Mouse (Mus musculus) kidney, adult 2 months (tissue): ENCODE data around the gene Eogt. TPM values are rescaled to one million over a fixed set of nuclear protein-coding genes. Genes with fewer than 3 reads are reported as not detected.

Source experiments
- DNase-seq: peaks from one replicate; pipeline ENCODE4 v3.0.0; 2021
- H3K27ac ChIP-seq: fragments of 200-500 bp; 2 replicates; pipeline ENCODE4 v1.5.1; 2012; ENCODE audit warnings: low read depth, low read length, control low read depth, inconsistent platforms; ENCODE audit not compliant: insufficient read depth
- H3K27me3 ChIP-seq: fragments of 200-500 bp; replicated peaks from 2 replicates; pipeline ENCODE4 v1.6.1; 2012; ENCODE audit warnings: mild to moderate bottlenecking, moderate library complexity, low read length, inconsistent platforms; ENCODE audit not compliant: control insufficient read depth, insufficient read depth
- H3K36me3 ChIP-seq: fragments of 200-500 bp; 2 replicates; pipeline ENCODE4 v1.6.1; 2012; ENCODE audit warnings: mild to moderate bottlenecking, moderate library complexity, low read length, inconsistent platforms; ENCODE audit not compliant: control insufficient read depth, insufficient read depth
- H3K4me1 ChIP-seq: fragments of 200-500 bp; 2 replicates; pipeline ENCODE4 v1.6.1; 2011; ENCODE audit warnings: low read length; ENCODE audit not compliant: control insufficient read depth, insufficient read depth
- H3K4me3 ChIP-seq: fragments of 200-500 bp; 2 replicates; pipeline ENCODE4 v1.5.1; 2011; ENCODE audit warnings: mild to moderate bottlenecking, low read depth, low read length, control low read depth; ENCODE audit not compliant: insufficient read depth
- CTCF ChIP-seq: fragments of 200-500 bp; conservative IDR thresholded peaks from 2 replicates; pipeline ENCODE4 v1.5.1; 2011; ENCODE audit warnings: low read depth, mild to moderate bottlenecking, control low read depth, low read length, moderate library complexity, mixed read lengths; ENCODE audit not compliant: insufficient read depth, insufficient read length
- POLR2A ChIP-seq: fragments of 200-500 bp; IDR thresholded peaks from one replicate; pipeline ENCODE4 v1.6.1; 2011; ENCODE audit warnings: low read depth, low read length, control low read depth
- WGBS: fragments of 180-500 bp; shearing (Covaris S2); methylation state at CpG from one replicate; pipeline ENCODE4 v1.1.7; 2018; 5-methylcytosine and 5-hydroxymethylcytosine counted together
- polyA plus RNA-seq: library from polyadenylated mRNA; depleted of rRNA; stranded (reverse); fragments of >200 nt; gene quantifications from 2 replicates; pipeline ENCODE4 v1.2.3, GENCODE M21; 2012; rRNA removed

The Eogt gene
- polyA plus RNA-seq, 1 experiment, result 13.9 TPM

DNA sequence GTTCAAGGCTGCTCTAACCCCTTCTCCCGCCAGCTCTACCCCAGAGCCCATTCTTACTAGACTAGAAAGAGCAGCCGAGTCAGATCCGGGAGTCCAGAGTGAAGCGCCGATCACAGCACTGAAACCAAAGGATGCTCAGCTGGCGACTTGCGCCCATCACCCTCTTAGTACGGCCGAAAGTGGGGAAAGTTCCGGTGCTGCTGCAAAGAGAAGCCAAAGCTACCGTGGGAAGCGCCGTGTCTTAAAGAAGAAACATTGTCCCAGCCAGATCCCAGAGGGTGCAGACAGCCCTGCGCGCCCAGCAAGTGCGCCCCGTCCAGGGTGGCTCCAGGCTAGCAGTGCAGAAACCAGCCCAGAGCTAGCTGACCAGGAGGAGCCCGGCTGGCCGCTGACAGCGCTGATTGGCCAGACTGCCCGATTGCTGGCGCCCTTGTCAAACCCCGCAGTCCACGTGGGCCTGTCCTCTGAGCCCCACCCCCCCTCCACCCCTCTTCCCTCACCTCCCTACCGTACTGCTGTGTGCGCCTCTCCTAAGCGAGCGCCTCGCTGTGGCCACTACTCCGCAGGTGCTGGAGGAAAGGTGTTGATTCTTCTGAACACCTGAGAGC is 88.8 kb downstream of the Eogt start, which contains the start of gene Fam19a4:
TSS of gene Fam19a4 (minus strand) at position 340 of the 608 bp plus-strand sequence.
- TF ChIP-seq POLR2A, result no peak
- TF ChIP-seq CTCF, result no peak
- Histone ChIP-seq H3K27ac (no peak within 1 kb of the TSS), H3K36me3 (no peaks in the 10 kb centered on the region), H3K27me3 (no peaks in the 10 kb centered on the region; the same call in 1 of the 2 replicates), H3K4me3 (no peak within 1 kb of the TSS), H3K4me1 (no peaks in the 10 kb centered on the region)
- 1% methylated on average over 30 of the region's 30 CpGs for WGBS
- peak; percentile 10 for DNase-seq

Other genes with a start within 250 kb of the Eogt start
- not detected in 2 replicates for gene Fam19a4, start 88.8 kb downstream of the Eogt start, polyA plus RNA-seq
- 3.2 and 4.1 TPM in 2 replicates for gene Tmf1, start 29.9 kb upstream of the Eogt start, polyA plus RNA-seq
- gene Uba3, start 56.5 kb upstream of the Eogt start, polyA plus RNA-seq, result 11.0 and 16.6 TPM in 2 replicates
- gene Arl6ip5, start 61.5 kb upstream of the Eogt start, polyA plus RNA-seq, result 57.0 and 66.0 TPM in 2 replicates
- gene Lmod3, start 103.6 kb upstream of the Eogt start, polyA plus RNA-seq, result 0.12 and 1.2 TPM in 2 replicates